Mouse (Mus musculus) bone marrow macrophage, adult 2 months (primary cell): ENCODE measurements at regions not wholly inside any gene's neighbourhood (a gene's known extent, or its start where the extent isn't known, plus 50 kb on each side); places are given as distances from the start of the nearest gene placed in this dataset.

Experiments
- CTCF ChIP-seq: IDR thresholded peaks from 2 replicates; pipeline ENCODE4 v1.5.1; 2012; ENCODE audit warnings: low read depth, mild to moderate bottlenecking, low read length, moderate library complexity
- POLR2A ChIP-seq: IDR thresholded peaks from 2 replicates; pipeline ENCODE4 v1.6.1; 2012; ENCODE audit warnings: mild to moderate bottlenecking, low read depth, low read length, borderline replicate concordance

DNA sequence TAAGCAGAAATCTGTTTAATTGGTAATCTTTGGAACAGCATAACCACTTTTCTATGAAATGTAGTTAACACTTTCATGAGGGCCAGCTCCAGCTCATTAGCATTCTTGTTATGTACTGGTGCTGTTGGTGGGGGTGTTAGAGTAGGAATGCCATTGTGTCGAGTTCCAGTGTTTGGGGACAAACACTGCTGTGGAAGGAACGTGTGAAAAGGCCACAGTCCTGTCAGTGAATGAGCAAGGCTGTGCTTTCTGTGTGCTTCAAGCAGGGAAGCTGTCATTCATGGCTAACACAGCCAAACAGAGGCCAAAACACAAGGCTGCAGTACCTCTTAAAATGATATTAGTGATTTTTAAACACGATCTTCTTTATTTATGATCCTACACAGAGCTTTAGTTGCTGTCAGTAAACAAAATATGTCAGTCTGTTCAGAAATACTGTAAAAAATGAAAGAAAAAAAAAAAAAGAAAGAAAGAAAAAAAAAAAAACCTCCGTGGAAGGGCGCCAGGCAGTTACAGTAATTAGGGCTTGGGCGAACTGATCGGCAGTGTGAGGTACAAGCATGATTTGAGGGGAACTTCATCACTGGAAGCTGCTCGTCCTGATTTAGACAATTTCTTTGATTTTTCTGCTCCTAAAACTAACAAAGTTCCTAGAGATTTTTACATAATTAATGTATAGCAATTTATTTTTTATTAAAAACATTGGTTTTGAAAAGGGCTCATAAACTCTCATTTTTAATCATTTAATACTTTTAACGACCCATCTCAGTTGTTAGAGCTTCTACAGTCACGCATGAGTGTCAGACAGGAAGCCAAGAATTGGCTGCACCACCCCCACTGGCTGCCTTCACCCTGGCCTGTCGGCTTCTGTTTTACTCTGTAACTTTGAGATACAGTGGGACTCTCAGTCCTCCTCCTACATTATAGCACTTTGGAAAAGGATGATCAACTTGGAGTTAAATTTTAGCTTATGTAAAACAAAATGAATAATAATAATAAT lies 80.8 kb upstream of the Dnajc24 start:
- no peak for TF ChIP-seq CTCF
- no peak for TF ChIP-seq POLR2A
